Comparison of ENCODE assay signal across 8 mouse cellular contexts in the genomic region with DNA sequence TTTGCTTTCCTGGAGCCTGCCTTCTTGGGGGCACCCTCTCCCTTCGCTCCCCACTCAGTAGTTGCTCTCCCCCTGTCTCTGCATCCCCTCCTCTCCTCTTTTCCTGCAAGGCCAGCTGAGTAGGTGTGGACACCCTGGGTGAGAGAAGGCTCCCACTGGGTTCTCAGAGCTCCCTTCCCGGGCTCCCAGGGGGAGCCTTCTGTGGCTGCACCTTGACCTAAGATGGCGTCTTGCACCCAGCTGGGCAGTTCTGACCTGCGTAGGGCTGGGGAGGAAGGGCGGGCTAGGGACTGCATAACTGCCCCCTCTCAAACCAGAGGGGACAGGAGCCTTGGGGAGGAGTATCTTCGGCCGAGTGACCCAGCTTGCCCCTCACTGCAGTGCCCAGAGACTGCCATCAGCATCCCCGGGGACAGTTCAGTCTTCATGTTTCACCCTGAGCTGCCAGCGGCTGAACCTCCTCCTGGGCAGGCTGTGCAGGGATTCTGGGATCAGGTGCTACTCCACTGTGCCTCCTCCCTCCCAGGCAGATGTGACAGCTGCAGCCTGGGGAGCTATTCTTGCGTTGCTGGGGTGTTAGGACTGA. TPM values are rescaled to one million over a fixed set of nuclear protein-coding genes. Genes with fewer than 3 reads are reported as not detected.
DNase-seq lines count a peak whose midpoint lies in the region; ATAC-seq and TF ChIP-seq lines count a peak whose summit lies in the region.

No protein-coding gene starts in this region.

- ATAC-seq in kidney, embryonic 14.5 days (ENCODE audit: low FRiP score, low TSS enrichment): peak; percentile 29
- ATAC-seq in midbrain, embryonic 15.5 days (replicated peaks): peak; percentile 19

- H3K4me2 ChIP-seq in kidney, embryonic 14.5 days (replicated peaks; ENCODE audit: low read depth, low read length): peak overlapping the region; percentile 78
- H3K4me2 ChIP-seq in midbrain, embryonic 15.5 days: peak overlapping the region; percentile 73

- TF ChIP-seq CTCF in MEL (IDR thresholded peaks at IDR 0.05 in 2 of 3, conservative IDR thresholded peaks at IDR 0.05 in 1 of 3; ENCODE audit: control insufficient read depth in 1 of 3, insufficient read depth in 1 of 3, low read depth in 2 of 3, low read length in 3 of 3, poor library complexity in 1 of 3, severe bottlenecking in 1 of 3): no peak

- TF ChIP-seq EP300 in MEL (IDR thresholded peaks at IDR 0.05; ENCODE audit: low read depth in 1 of 2, low read length in 2 of 2): no peak

- 0 out of 4 replicates have a peak, but pooled peaks cover 0 to 6% of the 10 kb centered on the region in 2 experiments for H3K4me1 ChIP-seq in MEL (ENCODE audit: control insufficient read depth in 1 of 2, insufficient read depth in 2 of 2, low read length in 2 of 2)
- H3K4me1 ChIP-seq in kidney, embryonic 14.5 days (ENCODE audit: control insufficient read depth, insufficient read depth, low read length): peaks cover 49% of the 10 kb centered on the region
- peaks cover 47% of the 10 kb centered on the region for H3K4me1 ChIP-seq in midbrain, embryonic 15.5 days

- no peak for TF ChIP-seq RAD21 in MEL (IDR thresholded peaks at IDR 0.05; ENCODE audit: low read depth, low read length)

- peak overlapping the region; percentile 57 to 86; a peak in 3 of 4 replicates for H3K4me3 ChIP-seq in MEL (ENCODE audit: control insufficient read depth in 1 of 2, insufficient read depth in 1 of 2, low read depth in 2 of 2, low read length in 2 of 2)
- H3K4me3 ChIP-seq in kidney, embryonic 14.5 days (ENCODE audit: low read length): peak overlapping the region; percentile 79
- peak overlapping the region; percentile 80 for H3K4me3 ChIP-seq in midbrain, embryonic 15.5 days

- H3K27ac ChIP-seq in MEL (ENCODE audit: control insufficient read depth, low read depth, low read length): no peak overlapping the region
- peak overlapping the region; percentile 95 for H3K27ac ChIP-seq in kidney, embryonic 14.5 days (ENCODE audit: low read depth, low read length)
- H3K27ac ChIP-seq in midbrain, embryonic 15.5 days: peak overlapping the region; percentile 93

- H3K79me2 ChIP-seq in MEL (ENCODE audit: control insufficient read depth, insufficient read depth, low read length, poor library complexity): no peaks in the 10 kb centered on the region; the same call in none of the 2 replicates

- TF ChIP-seq POLR2A in MEL (IDR thresholded peaks at IDR 0.05; ENCODE audit: control insufficient read depth in 1 of 2, insufficient read depth in 1 of 2, low read depth in 1 of 2, low read length in 2 of 2, poor library complexity in 1 of 2): no peak

- peaks cover 0 to 2% of the 10 kb centered on the region in 2 experiments; a peak in 3 of 4 replicates for H3K27me3 ChIP-seq in MEL (ENCODE audit: control insufficient read depth in 1 of 2, insufficient read depth in 2 of 2, low read length in 2 of 2)
- no peaks in the 10 kb centered on the region for H3K27me3 ChIP-seq in kidney, embryonic 14.5 days (ENCODE audit: control insufficient read depth, insufficient read depth, low read length)
- no peaks in the 10 kb centered on the region for H3K27me3 ChIP-seq in midbrain, embryonic 15.5 days (replicated peaks)

- no peaks in the 10 kb centered on the region for H3K9me3 ChIP-seq in MEL (replicated peaks; ENCODE audit: insufficient read depth, low read length)
- no peaks in the 10 kb centered on the region for H3K9me3 ChIP-seq in kidney, embryonic 14.5 days (ENCODE audit: control insufficient read depth, low read length)
- no peaks in the 10 kb centered on the region for H3K9me3 ChIP-seq in midbrain, embryonic 15.5 days

- no peak overlapping the region; the same call in 1 of the 2 replicates for H3K9ac ChIP-seq in MEL (ENCODE audit: control insufficient read depth, low read depth, low read length, poor library complexity, severe bottlenecking)
- peak overlapping the region; percentile 98 for H3K9ac ChIP-seq in kidney, embryonic 14.5 days (ENCODE audit: low read depth, low read length)
- peak overlapping the region; percentile 93 for H3K9ac ChIP-seq in midbrain, embryonic 15.5 days

- WGBS in kidney, embryonic 14.5 days: 4% methylated on average over 10 of the region's 10 CpGs
- WGBS in midbrain, embryonic 15.5 days: 4% methylated on average over 10 of the region's 10 CpGs

- H3K36me3 ChIP-seq in MEL (ENCODE audit: control insufficient read depth in 1 of 2, insufficient read depth in 2 of 2, low read length in 2 of 2): no peaks in the 10 kb centered on the region
- H3K36me3 ChIP-seq in kidney, embryonic 14.5 days (ENCODE audit: control insufficient read depth, insufficient read depth, low read length): no peaks in the 10 kb centered on the region; the same call in 1 of the 2 replicates
- no peaks in the 10 kb centered on the region for H3K36me3 ChIP-seq in midbrain, embryonic 15.5 days (replicated peaks)

- peak; percentile 81 for DNase-seq in gastrocnemius, adult 18-20 months (ENCODE audit: low spot score)
- DNase-seq in gastrocnemius, postnatal 4 days (ENCODE audit: low spot score in 2 of 2): no peak
- DNase-seq in MEL (ENCODE audit: low read depth, low spot score): no peak
- peak; percentile 71 to 84 for DNase-seq in gastrocnemius, adult 8-10 months (ENCODE audit: low spot score in 2 of 2)
- no peak for DNase-seq in c-Kit-positive CD71-positive TER-119-positive erythroid progenitor cells, embryonic 14.5 days (ENCODE audit: low spot score)
- no peak for DNase-seq in right cerebral cortex, postnatal 25 days

TF ChIP-seq in MEL, 35 proteins besides CTCF, POLR2A, EP300 and RAD21:
- TF ChIP-seq GATA1 (IDR thresholded peaks at IDR 0.05; ENCODE audit: low read depth, low read length) (no peak), USF1 (IDR thresholded peaks at IDR 0.05; ENCODE audit: low read depth, low read length) (no peak), MYB (IDR thresholded peaks at IDR 0.05; ENCODE audit: low read depth, low read length) (no peak), RCOR1 (IDR thresholded peaks at IDR 0.05; ENCODE audit: low read depth, low read length) (no peak), SIN3A (IDR thresholded peaks at IDR 0.05; ENCODE audit: low read length) (no peak), KAT2A (conservative IDR thresholded peaks at IDR 0.05; ENCODE audit: low read depth, low read length) (no peak), ELF1 (IDR thresholded peaks at IDR 0.05; ENCODE audit: low read depth, low read length) (no peak), BHLHE40 (IDR thresholded peaks at IDR 0.05; ENCODE audit: borderline replicate concordance, low read depth, low read length) (no peak), ZMIZ1 (IDR thresholded peaks at IDR 0.05; ENCODE audit: low read depth, low read length) (no peak), MYC (IDR thresholded peaks at IDR 0.05; ENCODE audit: low read depth, low read length) (no peak), POLR2AphosphoS5 (IDR thresholded peaks at IDR 0.05; ENCODE audit: borderline replicate concordance, low read depth, low read length) (no peak), CHD2 (IDR thresholded peaks at IDR 0.05; ENCODE audit: low read length) (no peak), MAZ (IDR thresholded peaks at IDR 0.05; ENCODE audit: low read depth, low read length) (no peak), NRF1 (IDR thresholded peaks at IDR 0.05; ENCODE audit: insufficient read depth, low read depth, low read length, poor library complexity, severe bottlenecking) (no peak), HCFC1 (IDR thresholded peaks at IDR 0.05; ENCODE audit: low read depth, low read length) (no peak), MAX (IDR thresholded peaks at IDR 0.05; ENCODE audit: low read length) (no peak), USF2 (IDR thresholded peaks at IDR 0.05; ENCODE audit: borderline replicate concordance in 1 of 2, insufficient read depth in 1 of 2, low read depth in 1 of 2, low read length in 2 of 2) (no peak), E2F4 (IDR thresholded peaks at IDR 0.05; ENCODE audit: borderline replicate concordance, low read depth, low read length) (no peak), NELFE (IDR thresholded peaks at IDR 0.05; ENCODE audit: low read depth, low read length) (no peak), CHD1 (IDR thresholded peaks at IDR 0.05; ENCODE audit: low read depth, low read length) (no peak)

RNA-seq across cellular contexts. Expression of gene Dnmt3a, which starts 2.7 kb away (rescaled TPM):
- 10 to 100 TPM; 54.6 to 62.0 TPM for total RNA-seq in gastrocnemius, adult 18-20 months (2021)
- total RNA-seq in gastrocnemius, postnatal 4 days (2021): 100 to 1,000 TPM; 155 to 169 TPM
- total RNA-seq in MEL (2012; rRNA removed): 15.4 and 15.9 TPM in 2 replicates
- polyA plus RNA-seq in MEL (2012; ENCODE audit: insufficient read depth in 1 of 2, insufficient read length in 2 of 2, low read depth in 1 of 2, low replicate concordance in 2 of 2, missing spikeins in 1 of 2): 10 to 100 TPM in 1 of 2 experiments, not detected in 1; 34.4 TPM
- total RNA-seq in gastrocnemius, adult 8-10 months (2022): 10 to 100 TPM; 43.3 to 60.4 (median 52.8) TPM
- 59.9 and 87.9 TPM in 2 replicates for polyA plus RNA-seq in kidney, embryonic 14.5 days (2014; fragmentation: Nextera tagmentation; extraction: Ambion mirVana)
- 144 and 152 TPM in 2 replicates for polyA plus RNA-seq in midbrain, embryonic 15.5 days (2015; fragmentation: Nextera tagmentation; extraction: Ambion mirVana)

Comparison
In these comparisons a context has a peak if more than half of its experiments do, and no peak if none do; other contexts are left out.
1. DNase-seq: peak in gastrocnemius, adult 18-20 months (single experiment) and gastrocnemius, adult 8-10 months (2 of 2); none in gastrocnemius, postnatal 4 days (0 of 2), MEL (single experiment), c-Kit-positive CD71-positive TER-119-positive erythroid progenitor cells, embryonic 14.5 days (single experiment) and right cerebral cortex, postnatal 25 days (single experiment).
2. Peak in every context shown above with its lines, with median percentiles within 50 percentile points of each other: H3K4me3 ChIP-seq.